Mouse (Mus musculus) limb, embryonic 11.5 days (tissue): Measurements from ENCODE around the gene Gabrb1. TPM values are rescaled to one million over a fixed set of nuclear protein-coding genes. Genes with fewer than 3 reads are reported as not detected.
"Not testable (repeated sequence)": the region's sequence is repeated elsewhere in the genome, so short reads cannot be mapped to it uniquely, and the experiment has no call there.

Source experiments
- ATAC-seq: fragments of 200-750 bp; cut with Nextera tagmentation; 2 replicates; pipeline ENCODE4 v1.8.0; 2017; ENCODE audit warnings: low read depth; ENCODE audit not compliant: insufficient number of reproducible peaks, low FRiP score, low TSS enrichment
- DNase-seq: peaks from one replicate; pipeline ENCODE4 v3.0.0-alpha.2; 2015; ENCODE audit warnings: low spot score
- H3K27ac ChIP-seq: fragments of 300-500 bp; sonication (generic); replicated peaks from 2 replicates; pipeline ENCODE4 v1.5.1; 2014; ENCODE audit warnings: low read depth, mild to moderate bottlenecking, low read length
- H3K27me3 ChIP-seq: fragments of 300-500 bp; sonication (generic); 2 replicates; pipeline ENCODE4 v1.6.1; 2014; ENCODE audit warnings: mild to moderate bottlenecking, low read length, mixed read lengths; ENCODE audit not compliant: control insufficient read depth, insufficient read depth
- H3K36me3 ChIP-seq: fragments of 300-500 bp; sonication (generic); 2 replicates; pipeline ENCODE4 v1.6.1; 2014; ENCODE audit warnings: mild to moderate bottlenecking, low read length, moderate library complexity, mixed read lengths; ENCODE audit not compliant: control insufficient read depth, insufficient read depth
- H3K4me1 ChIP-seq: fragments of 300-500 bp; sonication (generic); 2 replicates; pipeline ENCODE4 v1.6.1; 2014; ENCODE audit warnings: low read length, mixed read lengths; ENCODE audit not compliant: control insufficient read depth, insufficient read depth
- H3K4me2 ChIP-seq: fragments of 300-500 bp; sonication (generic); 2 replicates; pipeline ENCODE4 v1.6.1; 2014; ENCODE audit warnings: low read depth, mild to moderate bottlenecking, moderate library complexity; ENCODE audit not compliant: severe bottlenecking
- H3K4me3 ChIP-seq: fragments of 300-500 bp; sonication (generic); 2 replicates; pipeline ENCODE4 v1.5.1; 2014; ENCODE audit warnings: low read depth, low read length
- H3K9ac ChIP-seq: fragments of 300-500 bp; sonication (generic); 2 replicates; pipeline ENCODE4 v1.6.1; 2014; ENCODE audit warnings: mild to moderate bottlenecking, low read length
- H3K9me3 ChIP-seq: fragments of 300-500 bp; sonication (generic); 2 replicates; pipeline ENCODE4 v1.6.1; 2016; ENCODE audit warnings: low read length; ENCODE audit not compliant: control insufficient read depth
- WGBS: fragments of 180-500 bp; shearing (Covaris S2); extraction: QIAGEN DNeasy Blood & Tissue Kit; methylation state at CpG from one replicate; pipeline ENCODE4 v1.1.7; 2014; 5-methylcytosine and 5-hydroxymethylcytosine counted together
- polyA plus RNA-seq: library from polyadenylated mRNA; unstranded; fragments of >200 nt; fragmentation: Nextera tagmentation; extraction: Ambion mirVana; gene quantifications from 2 replicates; pipeline ENCODE4 v1.2.1, GENCODE M21; 2014

Gene Gabrb1
- polyA plus RNA-seq, 1 experiment from 2014 or later = 0.21 TPM

DNA sequence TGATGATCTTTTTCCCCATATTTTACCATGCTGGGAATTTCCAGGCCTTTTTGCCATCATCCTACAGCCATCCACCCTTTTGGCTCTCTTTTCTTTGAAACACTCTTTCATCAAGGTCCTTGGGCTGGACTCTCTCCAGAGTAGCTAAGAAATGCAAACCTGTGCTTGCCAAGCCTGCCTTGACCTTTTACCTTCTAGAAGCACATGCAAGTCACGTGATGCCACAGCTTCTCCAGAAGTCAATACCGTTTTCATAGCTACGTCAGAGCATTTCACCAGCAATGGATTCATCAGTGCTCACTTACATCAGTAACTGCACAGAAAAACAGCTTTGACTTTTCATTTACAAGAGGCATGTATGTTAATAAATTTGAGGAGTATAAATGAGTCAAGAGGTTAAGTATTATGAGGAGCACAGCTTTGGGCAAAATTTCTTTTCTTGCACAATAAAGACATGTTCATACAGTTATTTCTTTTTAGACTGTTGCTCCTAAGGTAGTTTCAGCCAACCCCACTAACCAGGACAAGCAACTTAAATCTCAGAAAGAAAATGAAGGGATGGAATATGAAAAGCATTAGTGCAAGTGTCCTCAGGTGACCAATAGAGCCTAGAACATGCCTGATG, 346.0 kb downstream of the Gabrb1 start:
- no peak for DNase-seq
- ATAC-seq = no peak
- H3K4me2 ChIP-seq = no peak overlapping the region
- no peak overlapping the region for H3K9ac ChIP-seq
- no peaks in the 10 kb centered on the region for H3K27me3 ChIP-seq
- 86% methylated on average over 3 of the region's 3 CpGs for WGBS
- H3K4me3 ChIP-seq = no peak overlapping the region
- H3K9me3 ChIP-seq = no peaks in the 10 kb centered on the region
- H3K4me1 ChIP-seq = no peaks in the 10 kb centered on the region
- no peaks in the 10 kb centered on the region for H3K36me3 ChIP-seq
- H3K27ac ChIP-seq = no peak overlapping the region

DNA sequence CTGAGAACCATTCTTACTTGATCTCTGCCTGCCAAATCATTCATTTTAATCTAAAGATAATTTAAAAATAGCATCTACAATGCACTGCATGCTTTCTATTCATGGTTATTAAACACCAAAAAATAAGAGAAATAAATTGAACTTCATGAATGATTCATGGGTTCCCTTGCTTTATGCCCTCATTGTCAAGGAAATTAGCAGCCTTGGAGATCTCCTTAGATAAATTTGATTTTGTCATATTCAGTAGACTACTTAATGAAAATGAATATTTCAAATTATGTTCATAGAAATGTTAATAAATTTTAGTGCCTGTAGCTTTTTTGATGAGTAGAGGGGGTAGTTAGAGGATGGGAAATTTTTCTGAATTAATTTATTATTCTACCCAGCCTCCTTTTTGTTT, 379.0 kb downstream of the Gabrb1 start:
- H3K4me2 ChIP-seq = no peak overlapping the region
- ATAC-seq = no peak
- no peak overlapping the region for H3K9ac ChIP-seq
- H3K27ac ChIP-seq = no peak overlapping the region
- H3K4me3 ChIP-seq = no peak overlapping the region
- no peaks in the 10 kb centered on the region for H3K9me3 ChIP-seq
- no peak for DNase-seq
- no peaks in the 10 kb centered on the region for H3K27me3 ChIP-seq
- no peaks in the 10 kb centered on the region for H3K36me3 ChIP-seq
- H3K4me1 ChIP-seq = no peaks in the 10 kb centered on the region

- Histone ChIP-seq H3K4me1 (no peaks in the 10 kb centered on the region), H3K36me3 (no peaks in the 10 kb centered on the region), H3K9ac (no peak overlapping the region), H3K4me2 (no peak overlapping the region), H3K27me3 (no peaks in the 10 kb centered on the region), H3K4me3 (no peak overlapping the region), H3K9me3 (no peaks in the 10 kb centered on the region), H3K27ac (no peak overlapping the region)
- ATAC-seq = no peak
- WGBS = 84% methylated on average over 12 of the region's 12 CpGs
- DNase-seq = no peak
Observed at GRCm38 (mm10) chr5:72043226-72044151, 385.6 kb downstream of the Gabrb1 start.

DNA sequence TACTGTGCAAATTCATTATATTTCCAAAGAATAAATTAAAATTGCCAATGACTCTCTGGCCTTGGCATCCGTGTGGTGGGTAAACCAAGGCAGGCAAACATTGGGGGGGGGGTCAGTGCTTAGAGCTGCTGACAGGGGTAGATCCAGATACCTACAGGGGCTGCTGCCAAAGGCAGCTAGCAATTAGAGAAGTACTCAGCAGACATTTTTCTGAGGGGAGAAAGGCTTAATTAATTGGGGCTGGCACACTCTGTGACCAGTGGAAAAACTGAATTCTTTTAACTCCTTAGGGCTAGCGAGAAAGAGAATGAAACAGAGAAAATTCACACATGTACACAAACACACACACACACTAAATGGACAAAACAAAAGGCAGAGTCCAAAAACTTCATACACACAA, 388.3 kb downstream of the Gabrb1 start:
- ATAC-seq (no peak), DNase-seq (no peak)
- 83% methylated on average over 2 of the region's 2 CpGs for WGBS
- Histone ChIP-seq H3K9me3 (no peaks in the 10 kb centered on the region), H3K4me3 (no peak overlapping the region), H3K4me2 (no peak overlapping the region), H3K4me1 (no peaks in the 10 kb centered on the region), H3K27me3 (no peaks in the 10 kb centered on the region), H3K36me3 (no peaks in the 10 kb centered on the region), H3K27ac (no peak overlapping the region), H3K9ac (no peak overlapping the region)

DNA sequence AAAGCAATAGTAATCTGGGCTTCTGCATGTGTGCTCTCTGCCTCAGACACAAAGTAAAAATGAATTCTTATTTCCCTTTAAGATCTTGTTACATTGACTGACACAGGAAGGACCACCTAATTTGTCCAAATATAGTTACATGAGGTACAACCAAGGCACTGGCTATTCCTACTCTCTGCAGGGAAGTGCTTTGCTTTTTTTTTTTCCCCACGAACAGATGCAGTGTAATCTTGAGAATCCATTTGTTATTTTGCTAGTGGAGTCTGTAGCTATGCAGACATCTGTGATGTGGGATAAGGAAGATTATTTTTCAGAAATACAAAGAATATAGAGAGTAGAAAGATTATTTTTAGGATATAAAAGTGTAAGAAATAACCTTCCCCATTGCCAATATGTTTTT, 406.2 kb downstream of the Gabrb1 start:
- H3K27ac ChIP-seq = no peak overlapping the region
- ATAC-seq = no peak
- no peak for DNase-seq
- H3K4me2 ChIP-seq = no peak overlapping the region
- no peaks in the 10 kb centered on the region for H3K27me3 ChIP-seq
- no peaks in the 10 kb centered on the region for H3K4me1 ChIP-seq
- H3K9me3 ChIP-seq = no peaks in the 10 kb centered on the region
- no peaks in the 10 kb centered on the region for H3K36me3 ChIP-seq
- H3K9ac ChIP-seq = no peak overlapping the region
- 83% methylated on average over 1 of the region's 1 CpGs for WGBS
- H3K4me3 ChIP-seq = no peak overlapping the region

GRCm38 (mm10) chr5:72068826-72069225, 410.9 kb downstream of the Gabrb1 start:
- H3K4me3 ChIP-seq = no peak overlapping the region
- H3K4me1 ChIP-seq = no peaks in the 10 kb centered on the region
- no peaks in the 10 kb centered on the region for H3K36me3 ChIP-seq
- H3K27ac ChIP-seq = no peak overlapping the region
- 73% methylated on average over 6 of the region's 6 CpGs for WGBS
- no peak overlapping the region for H3K9ac ChIP-seq
- H3K27me3 ChIP-seq = no peaks in the 10 kb centered on the region
- DNase-seq (no peak), ATAC-seq (no peak)
- H3K9me3 ChIP-seq = no peaks in the 10 kb centered on the region
- no peak overlapping the region for H3K4me2 ChIP-seq

- not testable (repeated sequence) for H3K9me3 ChIP-seq, H3K27me3 ChIP-seq, ATAC-seq, H3K4me3 ChIP-seq, H3K9ac ChIP-seq, H3K36me3 ChIP-seq, H3K27ac ChIP-seq, H3K4me1 ChIP-seq, H3K4me2 ChIP-seq, DNase-seq
- 91% methylated on average over 7 of the region's 7 CpGs for WGBS
Observed at GRCm38 (mm10) chr5:72069398-72069797, 411.5 kb downstream of the Gabrb1 start.

GRCm38 (mm10) chr5:72076781-72077180, 418.9 kb downstream of the Gabrb1 start:
- Histone ChIP-seq H3K9me3 (no peaks in the 10 kb centered on the region), H3K27me3 (no peaks in the 10 kb centered on the region), H3K27ac (no peak overlapping the region), H3K4me2 (no peak overlapping the region), H3K4me3 (no peak overlapping the region), H3K4me1 (no peaks in the 10 kb centered on the region), H3K9ac (no peak overlapping the region), H3K36me3 (no peaks in the 10 kb centered on the region)
- no peak for ATAC-seq
- WGBS = 90% methylated on average over 6 of the region's 6 CpGs
- DNase-seq = no peak
